Mouse (Mus musculus) left cerebral cortex, postnatal 10 days (tissue): Measurements from ENCODE around the gene Zfp575. TPM values are rescaled to one million over a fixed set of nuclear protein-coding genes. Genes with fewer than 3 reads are reported as not detected.

Experiments used
- DNase-seq, 2 experiments: peaks; one replicate each; pipeline ENCODE4 v3.0.0; 2021 to 2022; ENCODE audit warnings: low spot score in 2 of 2, mixed read lengths in 1 of 2; ENCODE audit errors: extremely low spot score in 1 of 2
- intact Hi-C: fragments of 180-260 bp; cut with DNase I; formaldehyde crosslinking; loops from one replicate; pipeline ENCODE4 v1.15.1; 2025
- total RNA-seq, 2 experiments: library from RNA; stranded (reverse); gene quantifications; 2 replicates each; pipeline ENCODE4 v1.2.3; 2021

Zfp575 gene
- total RNA-seq, 2 experiments from 2014 or later: 7.7 to 8.3 TPM

DNA sequence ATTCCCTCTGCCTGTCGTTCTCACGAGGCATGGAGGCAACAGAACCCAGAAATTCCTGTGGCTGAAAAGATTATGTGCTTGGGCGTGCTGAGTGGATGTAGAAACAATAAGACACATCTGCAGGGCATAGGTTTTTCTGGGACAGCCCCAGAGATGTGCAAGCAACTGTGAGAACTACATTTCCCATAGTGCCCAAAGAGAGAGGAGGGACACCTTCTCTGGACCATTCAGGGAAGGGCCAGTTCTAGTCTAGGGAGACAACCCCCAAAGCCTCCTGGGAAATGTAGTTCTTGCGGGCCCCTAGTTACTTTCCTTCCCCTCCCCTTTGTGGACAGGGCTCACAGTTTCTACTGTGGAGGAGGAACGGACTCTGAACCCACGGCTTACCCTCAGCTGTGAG, 20.6 kb upstream of the Zfp575 start:
- no peak for DNase-seq
- intact Hi-C loops: no loop called here

DNA sequence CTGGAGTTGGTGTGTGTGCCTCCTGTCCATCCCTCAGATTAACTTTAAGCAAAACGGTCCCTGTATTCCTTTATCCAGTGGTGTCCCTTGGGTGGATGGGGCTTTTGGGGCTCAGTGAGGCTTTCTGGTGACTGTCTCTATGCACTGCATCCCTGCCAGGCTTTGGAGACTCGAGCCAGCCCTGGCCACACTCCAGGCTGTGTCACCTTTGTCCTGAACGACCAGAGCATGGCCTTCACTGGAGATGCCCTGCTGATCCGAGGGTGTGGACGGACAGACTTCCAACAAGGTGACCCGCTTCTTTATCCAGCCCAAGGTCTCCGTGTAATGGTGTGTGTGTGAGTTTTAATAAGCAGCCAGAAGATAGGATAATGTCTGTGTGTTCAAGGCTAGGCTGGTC, 18.6 kb upstream of the Zfp575 start:
- no peak for DNase-seq
- intact Hi-C loops: no loop called here

DNA sequence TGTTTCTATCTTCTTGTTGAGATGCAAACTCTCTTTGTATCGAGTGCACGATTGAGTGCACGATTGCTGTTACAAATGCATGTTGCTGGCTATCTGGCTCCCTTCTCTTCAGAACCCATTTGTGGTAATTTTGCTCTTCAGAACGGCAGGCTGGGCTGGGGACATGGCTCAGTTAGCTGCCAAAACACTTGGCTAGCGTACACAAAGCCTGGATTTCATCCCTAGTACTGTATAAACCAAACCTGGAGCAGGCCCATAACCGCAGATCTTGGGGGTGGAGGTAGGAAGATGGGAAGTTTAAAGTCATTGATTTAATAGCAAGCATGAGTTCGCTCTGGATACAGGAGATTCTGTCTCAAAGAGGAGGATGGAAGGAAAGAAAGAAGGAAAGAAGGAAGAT, 18.1 kb upstream of the Zfp575 start:
- intact Hi-C loops: no loop called here
- no peak for DNase-seq

DNA sequence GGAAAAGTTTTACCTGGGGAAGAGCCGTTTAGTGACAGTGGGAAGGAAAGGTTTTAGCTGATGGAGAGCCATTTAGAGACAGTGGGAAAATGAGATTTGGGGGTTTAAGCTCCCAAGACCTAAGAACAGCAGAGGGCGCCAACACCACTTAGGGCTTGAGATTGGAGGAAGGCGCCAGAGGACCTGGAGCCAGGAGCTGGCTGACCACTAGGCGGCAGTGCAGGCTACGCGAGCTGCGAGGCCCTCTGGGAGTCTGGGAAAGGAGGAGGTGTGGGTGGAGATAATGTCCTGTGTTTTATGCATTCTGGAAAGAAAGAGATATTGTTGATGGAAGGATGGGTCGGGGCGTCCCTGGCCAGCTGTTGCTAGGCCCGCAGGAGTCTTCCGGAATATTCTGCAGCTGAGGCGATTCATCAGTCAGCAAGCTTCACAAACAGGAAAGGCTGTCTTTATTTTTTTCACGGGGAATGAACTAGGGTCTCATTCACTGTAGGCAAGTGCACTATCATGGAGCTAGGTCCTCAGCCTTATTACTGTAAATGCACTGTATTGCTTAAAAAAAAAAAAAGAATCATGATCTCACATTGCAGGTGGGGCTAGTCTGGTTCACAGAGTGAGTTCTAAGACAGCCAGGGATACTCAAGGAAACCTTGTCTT, 13.6 kb upstream of the Zfp575 start:
- intact Hi-C loops: no loop called here

DNA sequence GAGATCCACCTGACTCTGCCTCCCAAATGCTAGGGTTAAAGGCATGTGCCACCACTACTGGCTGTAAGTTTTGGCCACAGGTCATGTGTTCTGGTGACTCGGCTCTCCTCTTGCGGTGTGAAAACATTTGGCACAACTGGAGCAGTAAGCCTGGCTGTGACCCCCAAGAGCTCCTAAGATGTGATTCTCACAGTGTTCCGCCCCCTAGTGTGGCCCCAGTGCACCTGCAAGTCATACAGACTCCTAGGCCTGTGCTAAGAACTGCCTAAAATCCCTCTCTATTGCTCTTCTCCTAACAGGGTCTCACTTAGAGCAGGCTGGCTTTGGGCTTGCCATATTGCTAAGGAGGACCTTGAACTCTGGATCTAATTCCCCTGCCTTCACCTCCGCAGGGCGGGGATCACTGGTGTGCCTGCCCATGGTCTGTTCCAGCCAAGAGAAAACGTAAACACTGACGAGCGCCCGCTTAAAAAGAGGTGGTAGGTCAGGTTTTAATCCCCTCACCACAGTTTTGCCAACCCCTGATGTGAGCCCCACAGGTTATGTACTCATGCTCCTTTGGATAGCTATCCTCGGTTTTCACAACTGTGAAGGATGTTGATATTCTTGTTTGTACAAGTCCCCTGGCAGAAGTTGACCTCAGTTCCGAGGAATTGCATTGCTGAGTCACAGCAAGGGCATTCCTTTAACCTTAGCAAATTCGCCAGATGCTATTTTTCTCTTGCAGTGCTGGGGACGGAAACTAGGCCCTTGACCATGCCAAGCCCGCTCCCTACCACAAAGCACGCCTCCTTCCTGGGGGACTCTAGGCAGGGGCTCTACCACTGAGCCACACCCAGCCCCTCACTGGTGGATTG, 12.0 kb upstream of the Zfp575 start:
- intact Hi-C loops: loop anchor here (2.0 to 10.0 kb wide), 2 partner anchors 63 to 365 kb away; no protein-coding TSS in a partner anchor
- no peak for DNase-seq

More for the DNA sequence above, 13.6 kb upstream of the Zfp575 start:
- DNase-seq: peak; percentile 93 to 97

DNA sequence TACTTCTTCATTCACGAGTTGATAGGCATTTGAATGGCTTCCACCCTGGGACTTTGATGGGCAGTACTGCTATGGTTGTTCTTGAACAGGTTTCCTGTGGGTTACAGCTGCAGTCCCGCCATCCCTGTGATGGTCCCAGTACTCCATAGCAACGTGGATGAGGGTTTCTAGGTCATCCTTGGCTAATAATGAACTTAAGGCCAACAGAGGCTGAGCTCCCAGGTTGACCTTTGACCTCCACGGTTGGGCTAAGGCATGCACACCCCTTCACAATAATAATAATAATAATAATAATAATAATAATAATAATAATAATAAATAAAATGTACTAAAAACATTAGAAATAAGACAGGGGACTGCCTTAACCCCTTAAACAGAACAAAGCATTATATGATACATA, 10.7 kb upstream of the Zfp575 start:
- no peak for DNase-seq
- intact Hi-C loops: loop anchor here (2.0 to 10.0 kb wide), 2 partner anchors 65 to 367 kb away; no protein-coding TSS in a partner anchor

DNA sequence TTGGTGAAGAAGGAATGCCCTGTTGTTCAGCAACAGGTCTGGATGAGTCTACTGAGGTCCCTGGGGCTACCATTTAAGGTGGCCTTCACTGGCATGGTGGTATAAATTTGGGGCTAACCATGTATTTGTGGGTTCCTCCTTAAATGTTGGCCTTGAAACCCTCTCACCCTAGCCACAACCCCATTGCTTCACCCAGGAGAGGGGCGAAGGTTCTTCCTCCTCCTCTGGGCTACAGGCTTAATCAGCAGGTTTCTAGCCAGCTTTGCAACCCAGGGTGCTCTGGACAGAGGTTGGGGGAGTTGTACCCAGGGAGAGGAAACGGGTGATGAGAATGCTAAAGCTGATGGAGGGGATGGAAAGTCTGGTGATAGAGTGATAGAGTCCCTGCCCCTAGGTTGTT, 8.0 kb upstream of the Zfp575 start:
- intact Hi-C loops: loop anchor here (10.0 kb wide), 1 partner anchor 369 kb away; no protein-coding TSS in a partner anchor
- DNase-seq: no peak

DNA sequence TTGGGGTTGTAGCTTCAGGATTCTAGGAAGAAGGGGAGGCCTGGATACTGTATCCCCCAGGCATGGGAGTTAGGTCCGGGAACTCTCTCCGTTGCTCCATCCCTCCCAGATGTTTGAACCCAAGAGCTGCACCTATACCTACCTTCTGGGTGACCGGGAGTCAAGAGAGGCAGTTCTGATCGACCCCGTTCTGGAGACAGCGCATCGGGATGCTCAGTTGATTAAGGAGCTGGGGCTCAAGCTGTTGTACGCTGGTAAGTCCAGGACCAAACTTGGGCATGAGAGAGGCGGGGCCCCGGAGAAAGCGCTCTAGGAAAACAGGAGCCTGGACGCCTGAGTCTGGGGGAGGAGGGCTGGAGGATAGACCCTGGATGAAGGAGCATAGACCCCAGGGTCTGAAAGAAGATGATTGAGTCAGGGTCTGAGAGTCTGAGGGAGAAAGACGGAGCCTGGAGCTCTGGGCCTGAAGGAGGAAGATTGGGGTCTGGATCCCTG, 6.9 kb upstream of the Zfp575 start:
- intact Hi-C loops: loop anchor here (10.0 kb wide), 1 partner anchor 370 kb away; no protein-coding TSS in a partner anchor

DNA sequence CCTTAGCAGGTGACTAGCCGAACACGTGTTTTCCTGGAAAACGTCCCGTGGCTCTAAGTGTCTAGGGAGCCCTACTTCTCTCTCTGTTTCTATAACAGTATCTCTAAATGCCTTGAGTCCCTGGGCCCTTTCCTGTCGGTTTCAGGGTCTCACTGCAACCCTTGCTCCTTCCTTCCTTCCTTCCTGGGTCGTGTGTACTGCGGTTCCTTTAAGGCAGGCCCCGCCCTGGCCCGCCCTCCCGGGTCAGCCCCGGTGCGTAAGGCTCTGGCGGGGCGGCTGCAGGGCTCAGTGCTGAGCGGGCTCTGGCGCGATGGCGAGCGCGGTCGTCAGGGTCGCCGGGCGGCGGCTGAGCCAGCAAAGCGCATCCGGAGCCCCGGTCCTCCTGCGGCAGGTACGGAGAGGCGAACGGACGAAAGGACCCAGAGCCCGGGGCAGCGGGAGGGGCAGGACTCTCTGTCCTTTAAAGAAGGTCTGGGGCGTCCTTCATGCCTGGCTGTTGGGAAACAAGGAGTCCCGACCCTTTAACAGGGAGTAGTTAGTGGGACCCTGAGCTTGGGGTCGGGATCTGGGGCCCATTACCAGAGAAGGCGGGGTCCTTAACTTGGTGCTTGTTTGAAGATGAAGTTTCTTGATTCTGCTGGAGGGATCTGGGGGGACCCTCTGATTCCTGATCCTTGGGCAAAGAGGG, 6.3 kb upstream of the Zfp575 start:
- DNase-seq: peak in 1 of 2 experiments; percentile 80
- intact Hi-C loops: loop anchor here (10.0 kb wide), 1 partner anchor 371 kb away; no protein-coding TSS in a partner anchor

More for the DNA sequence above, 6.9 kb upstream of the Zfp575 start:
- DNase-seq: no peak

DNA sequence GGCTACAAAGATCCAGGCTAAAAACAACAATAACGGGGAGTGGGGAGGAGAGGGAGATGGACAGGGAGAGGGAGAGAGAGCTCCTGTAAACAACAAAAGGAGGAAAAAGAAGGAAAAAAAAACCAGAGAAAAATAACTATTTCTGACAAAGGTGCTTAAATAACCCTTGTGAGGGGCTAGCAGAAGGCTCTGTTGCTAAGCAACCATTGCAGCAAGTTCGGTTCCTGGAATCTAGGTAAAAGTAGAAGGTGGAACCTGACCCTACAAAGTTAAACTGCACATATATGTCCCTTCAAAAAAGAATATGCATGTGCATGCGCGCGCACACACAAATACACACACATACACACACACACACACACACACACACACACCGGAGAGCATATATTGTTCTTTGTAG, 5.3 kb upstream of the Zfp575 start:
- DNase-seq: no peak
- intact Hi-C loops: loop anchor here (10.0 kb wide), 1 partner anchor 372 kb away; no protein-coding TSS in a partner anchor

DNA sequence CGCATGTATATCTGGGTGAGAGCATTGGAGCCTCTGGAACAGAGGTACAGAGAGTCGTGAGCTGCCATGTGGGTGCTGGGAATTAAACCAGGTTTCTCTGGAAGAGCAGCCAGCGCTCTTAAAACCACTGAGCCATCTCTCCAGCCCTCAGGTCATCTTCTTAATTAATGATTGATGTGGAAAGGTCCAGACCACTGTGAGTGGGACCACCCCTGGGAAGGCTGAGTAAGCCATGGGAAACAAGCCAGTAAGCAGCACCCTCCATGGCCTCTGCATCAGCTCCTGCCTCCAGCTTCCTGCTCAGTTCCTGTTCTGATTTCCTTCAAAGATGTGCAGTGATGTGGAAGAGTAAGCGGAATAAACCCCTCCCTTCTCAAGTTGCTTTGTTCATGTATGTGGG, 4.7 kb upstream of the Zfp575 start:
- no peak for DNase-seq
- intact Hi-C loops: loop anchor here (10.0 kb wide), 1 partner anchor 373 kb away; no protein-coding TSS in a partner anchor

DNA sequence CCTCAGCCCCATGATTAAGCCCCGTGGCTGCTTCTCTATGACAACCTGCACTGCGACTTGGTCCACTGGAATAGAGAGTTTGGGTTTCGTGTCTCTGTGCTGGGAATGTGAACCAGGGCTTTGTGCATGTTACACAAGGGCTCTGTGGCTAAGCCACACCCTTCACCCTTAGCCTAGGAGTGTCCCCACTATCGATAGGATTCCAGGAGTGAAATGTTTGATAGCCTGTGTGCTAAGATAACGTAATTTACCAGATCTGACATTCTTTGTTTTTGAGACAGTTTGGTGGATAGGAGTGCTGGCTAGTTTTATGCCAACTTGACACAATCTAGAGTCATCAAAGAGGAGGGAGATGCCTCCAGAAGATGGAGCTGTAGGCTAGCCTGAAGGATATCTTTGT, 4.3 kb upstream of the Zfp575 start:
- intact Hi-C loops: loop anchor here (10.0 kb wide), 1 partner anchor 373 kb away; no protein-coding TSS in a partner anchor
- no peak for DNase-seq

DNA sequence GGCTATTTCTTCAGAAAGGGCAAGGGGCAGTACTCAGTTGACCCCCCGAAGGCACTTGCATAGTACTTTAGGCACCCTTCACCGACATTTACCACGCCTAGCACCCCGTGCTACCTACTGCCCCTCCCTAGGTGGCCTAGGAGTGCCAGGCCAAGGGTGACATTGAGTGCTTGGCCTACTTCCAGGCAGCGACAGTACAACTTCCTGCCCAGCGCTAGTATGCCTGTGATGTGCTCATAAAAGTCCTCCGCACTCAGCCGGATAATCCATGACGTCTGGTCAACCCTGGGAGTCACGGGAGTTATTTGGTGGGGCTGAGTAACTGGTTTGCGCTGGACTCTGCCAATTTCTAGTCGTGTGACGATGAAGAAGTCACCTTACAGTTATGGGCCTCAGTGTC, 895 bp upstream of the Zfp575 start:
- no peak for DNase-seq
- intact Hi-C loops: no loop called here

DNA sequence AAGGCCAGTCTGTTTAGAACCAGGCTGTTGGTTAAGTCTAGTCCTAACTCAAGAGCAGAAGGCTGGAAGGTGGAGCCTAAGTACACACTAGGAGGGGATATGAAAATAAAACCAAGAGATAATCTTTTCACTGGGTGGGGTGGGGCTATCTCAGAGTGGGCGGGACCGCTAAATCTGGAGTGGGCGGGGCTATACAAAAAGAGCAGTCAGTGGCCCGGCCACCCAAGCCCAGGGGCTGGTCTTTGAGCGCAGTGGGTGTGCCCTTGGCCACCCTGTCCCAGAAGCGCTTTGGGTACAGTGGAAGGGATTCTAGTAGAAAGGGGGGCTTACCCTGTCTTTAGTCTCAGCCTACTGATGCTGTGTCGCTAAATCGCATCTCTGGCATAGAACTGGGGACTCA, 613 bp downstream of the Zfp575 start:
- intact Hi-C loops: no loop called here
- no peak for DNase-seq

DNA sequence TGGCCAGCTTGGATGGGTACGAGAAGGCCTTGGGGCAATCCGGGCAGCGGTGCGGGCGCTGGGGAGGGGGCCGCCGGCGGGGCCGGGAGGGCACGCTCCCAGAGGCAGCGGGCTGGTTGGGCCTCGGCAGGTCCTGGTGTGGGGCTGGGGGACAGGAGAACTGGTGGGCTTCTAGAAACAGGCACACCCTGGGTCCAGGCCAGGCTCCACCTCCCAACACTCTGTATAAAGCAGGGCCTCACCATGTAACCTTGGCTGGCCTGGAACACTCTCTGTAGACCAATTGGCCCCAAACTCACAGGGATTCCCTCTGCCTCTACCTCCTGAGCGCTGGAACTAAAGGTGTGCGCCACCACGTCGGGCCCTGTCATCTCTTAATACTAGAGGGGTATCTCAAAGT, 1.4 kb downstream of the Zfp575 start:
- DNase-seq: peak in 1 of 2 experiments; percentile 51
- intact Hi-C loops: no loop called here

DNA sequence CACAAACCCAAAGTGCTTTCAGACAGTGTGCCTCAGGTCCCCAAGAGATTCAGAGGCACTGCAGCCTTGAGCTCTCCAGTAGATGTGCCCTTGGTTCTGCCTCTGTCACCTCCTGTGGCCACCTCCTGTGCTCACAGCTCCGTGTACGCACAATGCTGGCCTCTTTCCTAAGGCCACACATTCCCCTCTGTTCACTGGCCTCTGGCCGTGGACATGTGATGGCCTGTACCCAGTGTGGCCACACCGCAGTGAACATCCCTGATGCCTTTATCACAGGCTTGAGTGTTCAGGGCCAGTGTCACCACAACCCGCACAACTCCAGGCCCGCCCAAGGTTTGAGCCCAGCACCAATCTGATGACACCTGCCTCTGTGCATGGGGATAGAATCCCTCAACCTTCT, 2.6 kb downstream of the Zfp575 start:
- no peak for DNase-seq
- intact Hi-C loops: no loop called here

DNA sequence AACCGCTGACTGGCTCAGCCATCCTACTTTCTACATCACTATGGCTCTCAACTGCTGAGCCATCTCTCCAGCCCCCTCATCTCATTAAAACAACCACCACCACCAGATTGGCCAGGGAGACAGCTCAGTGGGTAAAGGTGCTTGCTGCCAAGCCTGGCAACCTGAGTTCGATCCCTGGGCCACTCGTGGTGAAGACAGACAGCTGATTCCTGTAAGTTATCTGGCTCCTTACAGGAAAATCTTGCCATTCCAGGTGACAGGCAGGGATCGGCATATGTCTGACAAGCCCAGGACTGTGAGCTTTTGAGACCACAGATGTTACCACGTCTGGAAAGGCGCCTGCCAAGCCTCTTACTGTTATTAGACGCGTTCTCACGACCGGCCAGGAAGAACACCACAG, 9.6 kb downstream of the Zfp575 start:
- intact Hi-C loops: no loop called here
- no peak for DNase-seq

DNA sequence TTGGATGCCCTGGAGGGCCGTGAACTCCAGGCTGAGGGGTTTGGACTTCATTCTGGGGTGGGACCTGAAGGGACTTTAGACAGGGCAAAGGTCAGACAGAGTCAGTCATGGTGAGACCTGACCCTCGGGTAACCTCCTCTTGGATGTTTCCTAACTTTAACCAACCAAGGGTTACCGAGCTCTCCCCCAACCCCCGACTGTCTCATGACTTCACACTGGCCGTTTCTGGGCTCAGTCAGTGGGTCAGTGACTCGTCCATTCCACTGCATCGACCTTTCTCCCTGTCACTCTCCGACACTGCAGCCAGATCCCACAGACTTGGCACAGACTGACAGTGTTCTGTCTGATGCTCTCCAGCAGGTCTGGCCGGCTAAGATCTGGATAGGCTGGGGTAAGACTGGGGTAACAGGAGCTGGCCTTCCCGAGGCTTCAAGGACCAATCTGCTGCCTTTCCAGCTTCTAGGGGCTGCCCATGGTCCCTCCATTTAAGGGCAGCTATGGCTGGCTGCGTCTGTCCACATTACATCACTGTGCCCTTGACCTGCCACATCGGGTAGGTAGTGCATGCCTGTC, 13.1 kb downstream of the Zfp575 start:
- DNase-seq: no peak
- intact Hi-C loops: no loop called here

DNA sequence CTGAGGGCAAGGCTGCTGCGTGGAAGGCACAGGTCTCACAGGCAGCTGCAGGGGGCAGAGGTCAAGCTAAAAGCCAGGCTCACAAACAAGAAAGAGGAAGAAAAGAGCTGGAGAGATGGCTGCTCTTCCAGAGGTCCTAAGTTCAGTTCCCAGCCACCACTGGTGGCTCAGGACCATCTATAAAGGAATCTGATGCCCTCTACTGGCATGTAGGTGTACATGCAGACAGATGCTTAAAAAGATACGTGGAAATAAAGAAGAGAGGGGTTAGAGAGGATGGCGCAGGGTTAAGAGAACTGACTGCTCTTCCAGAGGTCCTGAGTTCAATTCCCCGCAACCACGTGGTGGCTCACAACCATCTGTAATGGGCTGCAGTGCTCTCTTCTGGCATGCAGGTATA, 15.0 kb downstream of the Zfp575 start:
- intact Hi-C loops: no loop called here
- no peak for DNase-seq
